Mouse (Mus musculus): ENCODE results near the gene Olfr324. TPM values are rescaled to one million over a fixed set of nuclear protein-coding genes. Genes with fewer than 3 reads are reported as not detected.

The Olfr324 gene
- not detected in 2 replicates for polyA plus RNA-seq (2015; fragmentation: Nextera tagmentation; extraction: Ambion mirVana)

DNA sequence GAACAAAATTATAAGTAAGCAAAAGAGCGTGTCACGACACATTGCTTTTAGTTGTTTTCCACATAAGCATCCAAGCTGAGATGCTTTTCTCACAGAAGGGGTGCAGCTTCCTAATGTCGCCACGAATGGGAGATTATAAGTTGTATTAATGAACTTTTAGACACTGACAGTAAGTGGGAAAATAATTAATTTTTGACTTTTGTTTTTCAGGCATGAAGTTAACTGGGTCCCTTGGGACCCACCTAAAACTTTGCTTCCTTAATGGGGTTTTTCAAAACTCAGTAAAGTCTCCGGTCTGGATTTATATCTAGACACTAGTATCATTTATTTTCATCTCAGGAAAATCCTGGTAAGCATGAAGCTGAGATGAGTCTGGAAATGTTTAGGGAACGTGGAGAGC lies at the start of gene Olfr324:
Olfr324 (plus strand) TSS at position 301 of the 400 bp plus-strand sequence.
- no peak within 1 kb of the TSS for H3K4me3 ChIP-seq
- 85% methylated on average over 6 of the region's 6 CpGs for WGBS
- H3K36me3 ChIP-seq (replicated peaks) = no peaks in the 10 kb centered on the region
- no peak within 1 kb of the TSS for H3K9ac ChIP-seq
- H3K4me2 ChIP-seq = no peak within 1 kb of the TSS
- no peaks in the 10 kb centered on the region for H3K27me3 ChIP-seq (replicated peaks)
- H3K9me3 ChIP-seq = no peaks in the 10 kb centered on the region
- ATAC-seq (replicated peaks) = no peak
- H3K27ac ChIP-seq = no peak within 1 kb of the TSS
- no peaks in the 10 kb centered on the region for H3K4me1 ChIP-seq

DNA sequence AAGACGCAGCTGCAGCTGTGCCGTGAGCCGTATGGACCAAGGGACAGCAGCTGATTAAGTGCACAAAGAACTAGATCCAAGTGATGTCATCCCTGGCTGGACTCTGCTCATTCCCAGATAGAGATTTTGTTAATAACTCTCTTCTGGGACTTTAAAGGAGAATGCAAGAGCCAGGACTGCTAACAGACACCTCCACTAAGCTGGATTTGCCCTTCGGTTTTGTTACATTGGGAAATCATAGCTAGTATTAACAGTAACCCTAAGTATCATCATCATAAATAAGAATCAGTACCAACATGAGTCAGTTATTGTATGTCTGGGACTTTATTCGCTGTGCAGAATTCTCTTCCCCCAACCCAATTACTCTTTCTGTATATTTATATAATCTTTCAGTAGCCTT lies 48.6 kb upstream of the Olfr324 start, which contains the start of gene Olfr329-ps:
Olfr329-ps (minus strand) TSS at position 101 of the 400 bp plus-strand sequence.
- Histone ChIP-seq H3K9ac (no peak within 1 kb of the TSS), H3K4me2 (no peak within 1 kb of the TSS), H3K9me3 (no peaks in the 10 kb centered on the region), H3K4me1 (no peaks in the 10 kb centered on the region), H3K27me3 (replicated peaks) (no peaks in the 10 kb centered on the region), H3K36me3 (replicated peaks) (no peaks in the 10 kb centered on the region), H3K4me3 (no peak within 1 kb of the TSS), H3K27ac (no peak within 1 kb of the TSS)
- ATAC-seq (replicated peaks) = no peak
- 79% methylated on average over 5 of the region's 5 CpGs for WGBS

DNA sequence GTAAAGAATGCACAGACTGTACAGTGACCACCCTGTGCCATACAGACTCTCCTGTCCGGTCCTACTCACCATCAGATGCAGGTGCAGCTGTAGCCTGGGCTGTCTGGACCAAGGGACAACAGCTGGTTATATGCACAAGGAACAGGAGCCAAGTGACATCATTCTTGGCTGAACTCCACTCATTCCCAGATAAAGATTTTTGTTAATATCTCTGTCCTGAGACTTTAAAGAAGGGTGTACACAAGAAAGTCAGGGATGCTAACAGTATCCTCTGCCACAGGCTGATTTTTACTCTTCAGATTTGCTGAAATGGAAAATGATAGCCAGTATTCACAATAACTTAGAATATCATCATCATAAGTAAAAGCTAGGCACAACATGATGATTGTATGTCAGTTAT lies 39.4 kb upstream of the Olfr324 start, which contains the start of gene Olfr328:
Olfr328 (minus strand) TSS at position 101 of the 400 bp plus-strand sequence.
- no peaks in the 10 kb centered on the region for H3K9me3 ChIP-seq
- H3K36me3 ChIP-seq (replicated peaks) = no peaks in the 10 kb centered on the region
- no peak within 1 kb of the TSS for H3K4me2 ChIP-seq
- no peaks in the 10 kb centered on the region for H3K27me3 ChIP-seq (replicated peaks)
- no peak for ATAC-seq (replicated peaks)
- WGBS = 74% methylated on average over 1 of the region's 1 CpGs
- H3K9ac ChIP-seq = no peak within 1 kb of the TSS
- no peak within 1 kb of the TSS for H3K4me3 ChIP-seq
- no peaks in the 10 kb centered on the region for H3K4me1 ChIP-seq
- no peak within 1 kb of the TSS for H3K27ac ChIP-seq

DNA sequence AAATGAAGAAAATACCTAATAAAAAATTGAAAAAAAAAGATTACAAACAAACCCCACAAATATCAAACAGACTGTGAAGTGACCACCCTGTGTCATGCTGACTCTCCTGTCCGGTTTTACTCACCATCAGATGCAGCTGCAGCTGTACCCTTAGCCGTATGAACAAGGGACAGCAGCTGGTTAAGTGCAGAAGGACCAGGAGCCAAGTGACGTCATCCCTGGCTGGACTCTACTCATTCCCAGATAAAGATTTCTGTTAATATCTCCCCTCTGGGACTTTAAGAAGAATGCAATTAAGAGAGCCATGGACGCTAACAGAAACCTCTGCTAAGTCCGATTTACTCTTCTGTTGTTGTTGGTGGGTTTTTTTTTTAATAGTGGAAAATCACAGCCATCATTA lies 24.5 kb upstream of the Olfr324 start, which contains the start of gene Olfr224:
Olfr224 (minus strand) TSS at position 149 of the 400 bp plus-strand sequence.
- no peak within 1 kb of the TSS for H3K4me2 ChIP-seq
- no peaks in the 10 kb centered on the region for H3K27me3 ChIP-seq (replicated peaks)
- no peak within 1 kb of the TSS for H3K9ac ChIP-seq
- no peak within 1 kb of the TSS for H3K4me3 ChIP-seq
- 75% methylated on average over 5 of the region's 5 CpGs for WGBS
- no peak for ATAC-seq (replicated peaks)
- no peak within 1 kb of the TSS for H3K27ac ChIP-seq
- H3K4me1 ChIP-seq = no peaks in the 10 kb centered on the region
- no peaks in the 10 kb centered on the region for H3K36me3 ChIP-seq (replicated peaks)
- no peaks in the 10 kb centered on the region for H3K9me3 ChIP-seq

DNA sequence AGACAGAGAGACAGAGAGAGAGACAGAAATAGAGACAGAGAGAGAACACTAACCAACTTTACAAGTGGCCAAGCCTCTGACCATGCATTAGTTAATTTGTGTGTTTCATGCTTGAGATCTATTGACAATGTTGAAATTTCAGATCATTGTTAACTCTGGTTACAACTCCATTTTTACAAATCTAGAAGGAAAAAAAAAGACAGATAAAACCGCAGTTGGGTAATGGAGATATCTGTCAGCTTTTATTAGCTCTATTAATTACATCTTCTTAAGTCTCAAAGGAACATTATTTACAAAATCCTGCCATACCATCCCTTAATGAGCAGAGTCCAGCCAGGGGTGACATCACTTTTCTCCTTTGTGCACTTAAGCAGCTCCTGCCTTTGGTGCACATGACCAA lies 17.5 kb upstream of the Olfr324 start, which contains the start of gene Olfr325:
Olfr325 (plus strand) TSS at position 301 of the 400 bp plus-strand sequence.
- Histone ChIP-seq H3K27ac (no peak within 1 kb of the TSS), H3K27me3 (replicated peaks) (no peaks in the 10 kb centered on the region), H3K4me3 (no peak within 1 kb of the TSS), H3K4me1 (no peaks in the 10 kb centered on the region), H3K36me3 (replicated peaks) (no peaks in the 10 kb centered on the region), H3K9ac (no peak within 1 kb of the TSS), H3K4me2 (no peak within 1 kb of the TSS), H3K9me3 (no peaks in the 10 kb centered on the region)
- ATAC-seq (replicated peaks) = no peak
- 84% methylated on average over 1 of the region's 1 CpGs for WGBS

DNA sequence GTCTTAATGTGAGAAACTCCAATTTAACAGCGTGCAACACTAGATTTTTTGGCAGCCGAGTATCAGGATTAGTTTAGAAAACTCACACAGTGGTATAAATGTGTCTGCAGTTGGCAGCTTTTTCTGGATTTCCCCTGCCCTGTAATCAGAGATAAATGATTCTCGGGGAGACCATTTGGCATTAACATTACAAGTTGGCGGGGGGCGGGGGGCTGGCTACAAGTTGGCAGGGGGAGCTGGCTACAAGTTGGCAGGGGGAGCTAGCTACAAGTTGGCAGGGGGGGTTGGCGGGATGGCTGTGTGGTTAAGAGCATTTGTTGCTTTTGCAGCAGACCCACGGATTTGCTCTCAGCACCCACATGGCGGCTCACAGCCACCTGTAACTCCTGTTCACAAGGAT lies 16.3 kb upstream of the Olfr324 start:
- Histone ChIP-seq H3K27ac (no peak overlapping the region), H3K27me3 (replicated peaks) (no peaks in the 10 kb centered on the region), H3K4me3 (no peak overlapping the region), H3K9ac (no peak overlapping the region), H3K36me3 (replicated peaks) (no peaks in the 10 kb centered on the region), H3K9me3 (no peaks in the 10 kb centered on the region), H3K4me1 (no peaks in the 10 kb centered on the region), H3K4me2 (no peak overlapping the region)
- ATAC-seq (replicated peaks) = no peak
- 82% methylated on average over 8 of the region's 8 CpGs for WGBS

DNA sequence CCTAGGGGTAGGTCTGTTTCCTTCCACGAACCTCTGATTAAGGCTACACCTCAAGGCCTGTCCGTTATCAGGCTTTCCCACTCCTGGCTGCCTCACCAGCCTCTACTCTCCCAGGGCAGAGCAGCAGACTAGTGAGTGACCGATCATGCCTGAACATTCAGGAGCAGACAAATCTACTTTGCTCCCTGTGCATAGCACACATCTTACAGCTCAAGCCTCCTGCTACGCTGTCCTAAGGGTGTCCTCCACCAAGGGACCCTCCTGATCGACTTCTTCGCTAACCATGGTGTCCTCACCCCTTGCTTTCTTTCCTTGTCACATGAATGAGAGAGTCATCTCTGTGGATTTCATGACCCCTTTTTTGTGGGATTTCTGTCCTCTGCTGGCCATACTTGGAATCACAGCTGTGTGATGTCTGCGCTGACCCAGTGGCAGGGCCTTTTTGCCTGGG lies 7.0 kb upstream of the Olfr324 start:
- H3K4me1 ChIP-seq = no peaks in the 10 kb centered on the region
- H3K9me3 ChIP-seq = no peaks in the 10 kb centered on the region
- H3K27me3 ChIP-seq (replicated peaks) = no peaks in the 10 kb centered on the region
- ATAC-seq (replicated peaks) = no peak
- no peaks in the 10 kb centered on the region for H3K36me3 ChIP-seq (replicated peaks)
- H3K9ac ChIP-seq = no peak overlapping the region
- no peak overlapping the region for H3K4me2 ChIP-seq
- 62% methylated on average over 7 of the region's 7 CpGs for WGBS
- no peak overlapping the region for H3K27ac ChIP-seq
- H3K4me3 ChIP-seq = no peak overlapping the region

DNA sequence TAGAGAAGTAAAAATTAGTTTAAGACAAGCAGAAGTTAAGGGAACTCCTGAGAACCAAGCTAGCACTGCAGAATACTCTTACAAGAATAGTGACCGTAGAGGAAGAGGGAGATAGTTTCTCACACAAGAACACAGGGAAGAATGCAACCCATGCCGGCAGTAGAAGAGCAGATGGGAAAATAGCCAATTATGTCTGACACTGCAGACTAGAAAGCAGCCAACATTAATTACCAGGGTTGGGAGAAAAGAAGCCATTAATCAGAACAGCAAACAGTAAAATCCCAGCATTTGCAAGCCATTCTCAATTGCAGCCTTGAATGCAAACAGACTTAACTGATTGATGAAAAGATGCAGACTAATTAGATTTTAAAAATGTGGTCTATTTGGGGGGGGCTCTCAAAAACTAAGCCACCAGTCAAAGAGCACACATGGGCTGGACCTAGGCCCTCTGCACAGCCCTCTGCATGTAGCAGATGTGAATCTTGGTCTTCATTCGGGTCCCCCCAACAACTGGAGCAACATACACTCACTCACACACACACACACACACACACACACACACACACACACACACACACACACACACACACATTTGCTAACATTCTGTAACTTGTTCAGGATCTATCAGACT lies 6.2 kb upstream of the Olfr324 start:
- Histone ChIP-seq H3K27ac (no peak overlapping the region), H3K9ac (no peak overlapping the region), H3K4me1 (no peaks in the 10 kb centered on the region), H3K27me3 (replicated peaks) (no peaks in the 10 kb centered on the region), H3K36me3 (replicated peaks) (no peaks in the 10 kb centered on the region), H3K9me3 (no peaks in the 10 kb centered on the region), H3K4me3 (no peak overlapping the region), H3K4me2 (no peak overlapping the region)
- 59% methylated on average over 3 of the region's 3 CpGs for WGBS
- ATAC-seq (replicated peaks) = no peak

DNA sequence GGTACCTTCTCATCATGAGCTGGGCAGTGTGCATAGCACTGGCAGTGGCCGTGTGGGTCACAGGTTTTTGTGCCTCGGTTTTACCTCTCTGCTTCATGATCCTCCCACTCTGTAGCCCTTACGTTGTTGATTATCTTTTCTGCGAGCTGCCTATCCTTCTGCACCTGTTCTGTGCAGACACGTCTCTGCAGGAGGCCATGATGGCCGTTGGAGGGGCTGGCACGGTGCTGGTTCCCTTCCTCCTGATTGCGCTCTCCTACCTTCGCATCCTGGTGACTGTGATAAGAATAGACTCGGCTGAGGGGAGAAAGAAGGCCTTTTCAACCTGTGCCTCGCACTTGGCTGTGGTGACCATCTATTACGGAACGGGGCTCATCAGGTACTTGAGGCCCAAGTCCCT lies 2.9 kb downstream of the Olfr324 start:
- H3K27me3 ChIP-seq (replicated peaks) = no peaks in the 10 kb centered on the region
- H3K9ac ChIP-seq = no peak overlapping the region
- no peak overlapping the region for H3K4me3 ChIP-seq
- H3K4me1 ChIP-seq = no peaks in the 10 kb centered on the region
- no peak for ATAC-seq (replicated peaks)
- WGBS = 87% methylated on average over 13 of the region's 13 CpGs
- no peaks in the 10 kb centered on the region for H3K9me3 ChIP-seq
- H3K4me2 ChIP-seq = no peak overlapping the region
- H3K36me3 ChIP-seq (replicated peaks) = no peaks in the 10 kb centered on the region
- H3K27ac ChIP-seq = no peak overlapping the region

DNA sequence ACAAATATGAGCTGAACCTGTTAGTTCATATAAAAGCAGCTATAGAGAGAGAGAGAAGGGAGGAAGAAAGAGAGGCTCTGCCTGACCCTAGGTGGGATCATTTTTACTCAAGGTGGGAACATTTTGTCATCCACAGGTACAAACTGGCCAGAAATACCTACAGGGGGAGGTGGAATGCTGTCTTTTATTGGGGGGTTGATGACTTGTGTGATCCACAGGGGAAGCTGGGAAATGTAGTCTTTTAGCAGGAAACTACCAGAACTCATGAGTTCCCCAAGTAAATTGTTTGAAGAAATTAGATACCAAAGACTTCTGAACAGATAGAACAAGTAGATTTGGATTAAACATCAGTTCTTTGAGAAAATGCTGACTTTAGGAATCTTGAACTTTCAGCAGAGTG lies 7.1 kb downstream of the Olfr324 start:
- no peaks in the 10 kb centered on the region for H3K9me3 ChIP-seq
- no peak overlapping the region for H3K4me2 ChIP-seq
- H3K4me1 ChIP-seq = no peaks in the 10 kb centered on the region
- no peaks in the 10 kb centered on the region for H3K27me3 ChIP-seq (replicated peaks)
- no peak for ATAC-seq (replicated peaks)
- no peaks in the 10 kb centered on the region for H3K36me3 ChIP-seq (replicated peaks)
- no peak overlapping the region for H3K9ac ChIP-seq
- no peak overlapping the region for H3K27ac ChIP-seq
- no peak overlapping the region for H3K4me3 ChIP-seq

DNA sequence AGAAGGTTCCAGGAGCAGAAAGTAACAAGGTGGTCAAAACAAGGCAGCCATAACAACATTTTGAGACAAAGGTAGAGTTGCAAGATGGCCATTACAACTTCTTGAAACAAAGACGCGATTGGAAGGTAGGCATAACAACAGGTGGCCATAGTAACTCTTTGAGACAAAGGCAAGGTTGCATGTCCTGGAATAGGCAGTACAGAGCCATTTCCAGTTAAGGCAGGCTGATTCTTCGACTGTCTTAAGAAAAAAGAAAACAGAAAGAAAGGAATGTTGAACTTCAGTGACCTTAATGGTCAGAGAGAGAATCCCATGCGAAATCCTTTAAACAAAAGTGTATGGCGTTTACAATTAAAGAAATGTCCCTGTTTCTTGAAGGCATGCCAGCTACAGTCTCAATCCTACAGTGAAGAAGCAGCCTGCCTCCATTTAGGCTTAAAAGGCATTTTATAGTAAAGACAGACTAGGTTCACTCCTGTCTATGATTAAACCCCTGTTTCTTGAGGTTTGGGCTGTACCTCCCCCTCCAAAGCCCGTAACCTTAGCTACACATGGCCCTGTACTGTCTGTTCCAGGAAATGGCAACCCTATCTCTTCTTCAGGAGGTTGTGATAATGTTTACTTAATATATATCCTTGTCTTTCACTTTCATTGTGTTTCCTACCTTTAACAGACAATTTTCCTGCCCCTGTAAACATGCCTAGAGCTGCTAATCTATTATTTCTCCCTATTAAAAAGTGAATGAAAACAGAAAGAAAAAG lies 8.1 kb downstream of the Olfr324 start:
- H3K4me2 ChIP-seq = no peak overlapping the region
- H3K4me3 ChIP-seq = no peak overlapping the region
- ATAC-seq (replicated peaks) = no peak
- no peak overlapping the region for H3K9ac ChIP-seq
- no peaks in the 10 kb centered on the region for H3K9me3 ChIP-seq
- 82% methylated on average over 6 of the region's 6 CpGs for WGBS
- H3K36me3 ChIP-seq (replicated peaks) = no peaks in the 10 kb centered on the region
- no peaks in the 10 kb centered on the region for H3K27me3 ChIP-seq (replicated peaks)
- no peaks in the 10 kb centered on the region for H3K4me1 ChIP-seq
- H3K27ac ChIP-seq = no peak overlapping the region

DNA sequence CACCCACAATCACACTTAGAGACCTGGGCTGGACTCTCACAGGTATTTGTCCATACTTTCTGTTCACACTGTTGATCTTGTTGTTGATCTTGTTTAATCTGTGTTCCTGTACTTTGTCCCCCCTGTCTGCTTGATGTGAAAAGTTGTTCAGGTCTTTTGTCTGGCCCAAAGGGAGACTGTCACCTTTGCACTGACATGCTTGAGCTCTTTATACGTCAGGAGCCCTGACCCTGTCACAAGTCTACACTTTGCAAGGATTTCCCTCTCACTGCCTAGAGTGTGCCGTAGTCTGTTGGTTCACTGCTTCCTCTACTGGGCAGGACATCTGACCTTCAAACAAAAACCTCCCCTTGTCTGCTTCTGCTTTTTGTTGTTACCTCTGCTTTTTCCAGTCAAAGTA lies 9.8 kb downstream of the Olfr324 start:
- Histone ChIP-seq H3K27me3 (replicated peaks) (no peaks in the 10 kb centered on the region), H3K36me3 (replicated peaks) (no peaks in the 10 kb centered on the region), H3K4me1 (no peaks in the 10 kb centered on the region), H3K27ac (no peak overlapping the region), H3K4me2 (no peak overlapping the region), H3K9me3 (no peaks in the 10 kb centered on the region), H3K9ac (no peak overlapping the region), H3K4me3 (no peak overlapping the region)
- WGBS = 54% methylated on average over 2 of the region's 2 CpGs
- no peak for ATAC-seq (replicated peaks)

DNA sequence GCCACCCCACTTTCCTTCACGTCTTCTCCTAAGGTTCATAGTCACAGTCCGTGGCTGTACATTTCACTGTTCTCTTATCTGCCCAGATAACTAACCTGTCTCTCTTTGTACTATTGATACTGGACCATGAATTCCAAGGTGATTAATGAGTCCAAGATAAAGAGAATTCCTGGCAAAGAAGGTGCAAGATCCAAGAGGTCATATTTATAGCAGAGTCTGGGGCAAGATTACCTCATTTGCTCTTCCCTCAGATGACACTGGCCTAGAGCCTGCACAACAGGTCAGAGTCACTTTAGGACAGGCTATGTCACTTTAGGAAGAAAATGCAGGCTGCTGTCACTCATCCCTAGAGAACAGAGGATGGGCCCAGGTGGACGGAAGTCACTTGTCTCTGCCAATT lies 10.3 kb downstream of the Olfr324 start:
- Histone ChIP-seq H3K27me3 (replicated peaks) (no peaks in the 10 kb centered on the region), H3K4me2 (no peak overlapping the region), H3K4me3 (no peak overlapping the region), H3K9ac (no peak overlapping the region), H3K36me3 (replicated peaks) (no peaks in the 10 kb centered on the region), H3K4me1 (no peaks in the 10 kb centered on the region), H3K27ac (no peak overlapping the region), H3K9me3 (no peaks in the 10 kb centered on the region)
- WGBS = 89% methylated on average over 3 of the region's 3 CpGs
- no peak for ATAC-seq (replicated peaks)
